Mouse (Mus musculus): ENCODE measurements around the gene Prl7c1.
"Not testable (repeated sequence)": the region's sequence is repeated elsewhere in the genome, so short reads cannot be mapped to it uniquely, and the experiment has no call there.

Prl7c1 gene

GRCm38 (mm10) chr13:27780704-27781103, at the start of gene Prl7c1:
Gene Prl7c1, minus strand, starts transcription at chr13:27780804.
- DNase-seq: not testable (repeated sequence)

- DNase-seq: no peak
Measured at GRCm38 (mm10) chr13:27802765-27803164, 22.2 kb upstream of the Prl7c1 start.

- no peak for DNase-seq
Measured at GRCm38 (mm10) chr13:27801354-27801753, 20.8 kb upstream of the Prl7c1 start, which contains the start of gene Prl2a1. Gene Prl2a1, plus strand, starts transcription at chr13:27801654.

- no peak for DNase-seq
Measured at GRCm38 (mm10) chr13:27799303-27799702, 18.7 kb upstream of the Prl7c1 start.

GRCm38 (mm10) chr13:27734512-27735186, 46.0 kb downstream of the Prl7c1 start:
- DNase-seq: no peak

- DNase-seq: not testable (repeated sequence)
Measured at GRCm38 (mm10) chr13:27730286-27730959, 50.2 kb downstream of the Prl7c1 start.

DNA sequence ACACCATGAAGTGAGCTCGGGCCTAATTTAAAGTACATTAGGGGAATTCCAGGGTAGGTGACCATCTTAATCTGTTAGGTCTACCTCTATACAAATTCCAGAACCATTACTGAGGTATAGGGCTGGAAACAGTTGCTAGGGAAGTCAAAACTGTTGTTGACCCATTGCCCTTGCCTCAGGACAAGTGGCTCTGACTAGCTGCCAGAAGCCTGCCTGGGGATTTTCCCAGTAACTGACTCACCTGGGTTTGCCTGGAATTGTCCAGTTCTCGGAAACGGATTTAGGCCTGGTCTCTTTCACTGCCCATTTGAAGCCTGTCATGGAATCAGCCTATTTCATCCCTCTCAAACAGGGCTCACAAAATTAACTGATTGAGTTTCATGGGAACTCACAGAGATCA, 55.5 kb downstream of the Prl7c1 start:
- not testable (repeated sequence) for DNase-seq
